Mouse (Mus musculus) stomach, embryonic 14.5 days (tissue): ENCODE results near the gene Olfr1346. TPM values are rescaled to one million over a fixed set of nuclear protein-coding genes. Genes with fewer than 3 reads are reported as not detected.

Experiments
- ATAC-seq: fragments of 200-750 bp; cut with Nextera tagmentation; 2 replicates; pipeline ENCODE4 v1.8.0; 2017; ENCODE audit warnings: low read depth, moderate TSS enrichment; ENCODE audit not compliant: insufficient number of reproducible peaks, insufficient read depth, low FRiP score
- H3K27ac ChIP-seq: fragments of 300-500 bp; sonication (generic); 2 replicates; pipeline ENCODE4 v1.5.1; 2014; ENCODE audit warnings: mild to moderate bottlenecking, low read length, moderate library complexity, mixed read lengths
- H3K27me3 ChIP-seq: fragments of 300-500 bp; sonication (generic); 2 replicates; pipeline ENCODE4 v1.6.1; 2014; ENCODE audit warnings: low read length, control low read depth, mixed read lengths; ENCODE audit not compliant: control insufficient read depth, insufficient read depth
- H3K36me3 ChIP-seq: fragments of 300-500 bp; sonication (generic); 2 replicates; pipeline ENCODE4 v1.6.1; 2014; ENCODE audit warnings: mild to moderate bottlenecking, control low read depth, low read length, moderate library complexity, mixed read lengths; ENCODE audit not compliant: control insufficient read depth, insufficient read depth
- H3K4me1 ChIP-seq: fragments of 300-500 bp; sonication (generic); 2 replicates; pipeline ENCODE4 v1.6.1; 2014; ENCODE audit warnings: low read length, control low read depth, mixed read lengths; ENCODE audit not compliant: control insufficient read depth, insufficient read depth
- H3K4me2 ChIP-seq: fragments of 300-500 bp; sonication (generic); replicated peaks from 2 replicates; pipeline ENCODE4 v1.6.1; 2014; ENCODE audit warnings: low read depth, low read length, control low read depth
- H3K4me3 ChIP-seq: fragments of 300-500 bp; sonication (generic); 2 replicates; pipeline ENCODE4 v1.5.1; 2014; ENCODE audit warnings: low read depth, low read length, control low read depth
- H3K9ac ChIP-seq: fragments of 300-500 bp; sonication (generic); replicated peaks from 2 replicates; pipeline ENCODE4 v1.6.1; 2014; ENCODE audit warnings: low read depth, mild to moderate bottlenecking, control low read depth, low read length, moderate library complexity, mixed read lengths
- H3K9me3 ChIP-seq: fragments of 300-500 bp; sonication (generic); 2 replicates; pipeline ENCODE4 v1.6.1; 2016; ENCODE audit warnings: low read depth, low read length, control low read depth; ENCODE audit not compliant: control insufficient read depth
- WGBS: fragments of 180-500 bp; shearing (Covaris S2); extraction: QIAGEN DNeasy Blood & Tissue Kit; methylation state at CpG from one replicate; pipeline ENCODE4 v1.1.7; 2014; 5-methylcytosine and 5-hydroxymethylcytosine counted together
- polyA plus RNA-seq: library from polyadenylated mRNA; unstranded; fragments of >200 nt; fragmentation: Nextera tagmentation; extraction: Ambion mirVana; gene quantifications from 2 replicates; pipeline ENCODE4 v1.2.1, GENCODE M21; 2014

Gene Olfr1346
- not detected in 2 replicates for polyA plus RNA-seq

GRCm38 (mm10) chr7:6466951-6467350, at the start of gene Olfr1346:
Gene Olfr1346 (plus strand): TSS chr7:6467101.
- ATAC-seq, result no peak

GRCm38 (mm10) chr7:6419894-6420293, 47.0 kb upstream of the Olfr1346 start:
- Histone ChIP-seq H3K27me3 (no peaks in the 10 kb centered on the region), H3K9me3 (no peaks in the 10 kb centered on the region), H3K4me3 (no peak overlapping the region), H3K36me3 (no peaks in the 10 kb centered on the region), H3K9ac (no peak overlapping the region), H3K4me1 (no peaks in the 10 kb centered on the region), H3K27ac (no peak overlapping the region), H3K4me2 (no peak overlapping the region)
- no peak for ATAC-seq
- WGBS, result 69% methylated on average over 6 of the region's 6 CpGs

More at GRCm38 (mm10) chr7:6466951-6467350, at the start of gene Olfr1346:
- Histone ChIP-seq H3K27me3 (no peaks in the 10 kb centered on the region), H3K27ac (no peak within 1 kb of the TSS), H3K4me3 (no peak within 1 kb of the TSS), H3K4me2 (no peak within 1 kb of the TSS), H3K4me1 (no peaks in the 10 kb centered on the region), H3K9ac (no peak within 1 kb of the TSS), H3K9me3 (no peaks in the 10 kb centered on the region), H3K36me3 (no peaks in the 10 kb centered on the region)

GRCm38 (mm10) chr7:6429381-6429780, 37.5 kb upstream of the Olfr1346 start:
- Histone ChIP-seq H3K4me2 (no peak overlapping the region), H3K4me1 (no peaks in the 10 kb centered on the region), H3K9me3 (peaks cover 4% of the 10 kb centered on the region; the same call in 1 of the 2 replicates), H3K36me3 (no peaks in the 10 kb centered on the region), H3K9ac (no peak overlapping the region), H3K27me3 (no peaks in the 10 kb centered on the region), H3K27ac (no peak overlapping the region), H3K4me3 (no peak overlapping the region)
- 87% methylated on average over 3 of the region's 3 CpGs for WGBS
- no peak for ATAC-seq

- H3K9ac ChIP-seq, result no peak overlapping the region
- H3K4me2 ChIP-seq, result no peak overlapping the region
- peaks cover 4% of the 10 kb centered on the region; the same call in 1 of the 2 replicates for H3K9me3 ChIP-seq
- no peak for ATAC-seq
- H3K4me1 ChIP-seq, result no peaks in the 10 kb centered on the region
- 36% methylated on average over 2 of the region's 2 CpGs for WGBS
- no peak overlapping the region for H3K4me3 ChIP-seq
- H3K36me3 ChIP-seq, result no peaks in the 10 kb centered on the region
- H3K27me3 ChIP-seq, result no peaks in the 10 kb centered on the region
- no peak overlapping the region for H3K27ac ChIP-seq
Measured at GRCm38 (mm10) chr7:6430342-6430741, 36.6 kb upstream of the Olfr1346 start.

GRCm38 (mm10) chr7:6438388-6438787, 28.5 kb upstream of the Olfr1346 start, which contains the start of gene Olfr1344:
Gene Olfr1344 (plus strand): TSS chr7:6438688.
- no peak within 1 kb of the TSS for H3K4me3 ChIP-seq
- no peak within 1 kb of the TSS for H3K27ac ChIP-seq
- no peaks in the 10 kb centered on the region for H3K4me1 ChIP-seq
- H3K36me3 ChIP-seq, result no peaks in the 10 kb centered on the region
- 77% methylated on average over 3 of the region's 3 CpGs for WGBS
- no peak for ATAC-seq
- H3K4me2 ChIP-seq, result no peak within 1 kb of the TSS
- no peak within 1 kb of the TSS for H3K9ac ChIP-seq
- H3K9me3 ChIP-seq, result no peaks in the 10 kb centered on the region
- no peaks in the 10 kb centered on the region for H3K27me3 ChIP-seq

- H3K9ac ChIP-seq, result no peak overlapping the region
- no peak overlapping the region for H3K4me2 ChIP-seq
- 63% methylated on average over 2 of the region's 2 CpGs for WGBS
- no peaks in the 10 kb centered on the region for H3K27me3 ChIP-seq
- no peak overlapping the region for H3K27ac ChIP-seq
- no peak for ATAC-seq
- H3K36me3 ChIP-seq, result no peaks in the 10 kb centered on the region
- H3K9me3 ChIP-seq, result no peaks in the 10 kb centered on the region
- H3K4me1 ChIP-seq, result no peaks in the 10 kb centered on the region
- H3K4me3 ChIP-seq, result no peak overlapping the region
Measured at GRCm38 (mm10) chr7:6441173-6441572, 25.7 kb upstream of the Olfr1346 start.

- no peaks in the 10 kb centered on the region for H3K4me1 ChIP-seq
- H3K36me3 ChIP-seq, result no peaks in the 10 kb centered on the region
- no peaks in the 10 kb centered on the region for H3K9me3 ChIP-seq
- no peak overlapping the region for H3K9ac ChIP-seq
- H3K4me2 ChIP-seq, result no peak overlapping the region
- H3K27me3 ChIP-seq, result no peaks in the 10 kb centered on the region
- WGBS, result 77% methylated on average over 5 of the region's 5 CpGs
- no peak overlapping the region for H3K4me3 ChIP-seq
- no peak for ATAC-seq
- no peak overlapping the region for H3K27ac ChIP-seq
Measured at GRCm38 (mm10) chr7:6447771-6448170, 19.1 kb upstream of the Olfr1346 start.

GRCm38 (mm10) chr7:6455868-6456267, 11.0 kb upstream of the Olfr1346 start, which contains the start of gene Olfr1336:
Gene Olfr1336 (plus strand): TSS chr7:6456168.
- Histone ChIP-seq H3K27me3 (no peaks in the 10 kb centered on the region), H3K9ac (no peak within 1 kb of the TSS), H3K9me3 (no peaks in the 10 kb centered on the region), H3K4me2 (no peak within 1 kb of the TSS), H3K4me3 (no peak within 1 kb of the TSS), H3K4me1 (no peaks in the 10 kb centered on the region), H3K36me3 (no peaks in the 10 kb centered on the region), H3K27ac (no peak within 1 kb of the TSS)
- no peak for ATAC-seq

GRCm38 (mm10) chr7:6456399-6456798, 10.5 kb upstream of the Olfr1346 start:
- Histone ChIP-seq H3K36me3 (no peaks in the 10 kb centered on the region), H3K4me1 (no peaks in the 10 kb centered on the region), H3K4me3 (no peak overlapping the region), H3K4me2 (no peak overlapping the region), H3K27me3 (no peaks in the 10 kb centered on the region), H3K9ac (no peak overlapping the region), H3K9me3 (no peaks in the 10 kb centered on the region), H3K27ac (no peak overlapping the region)
- 48% methylated on average over 3 of the region's 3 CpGs for WGBS
- ATAC-seq, result no peak
